ENCODE assay signal across 26 mouse cellular contexts in the genomic region with DNA sequence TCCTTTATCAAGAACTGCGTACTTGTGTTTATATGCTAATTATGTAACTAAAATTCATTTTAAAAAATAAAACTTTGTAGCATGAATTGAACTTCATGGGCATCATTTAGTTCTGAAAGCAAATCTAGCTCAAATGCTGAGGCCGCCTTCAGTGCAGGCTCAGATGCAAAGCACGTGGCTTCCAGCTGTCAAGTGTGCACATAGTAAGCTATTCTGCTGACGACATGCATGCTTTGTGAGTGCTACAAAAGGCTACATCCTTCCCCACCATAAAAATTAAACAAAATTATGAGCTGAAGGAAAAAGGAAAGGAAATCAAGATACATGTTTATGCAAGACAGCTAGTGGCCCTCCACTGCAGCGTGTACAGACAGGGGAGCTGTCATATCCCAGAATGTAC.
DNase-seq lines count a peak whose midpoint lies in the region; ATAC-seq lines count a peak whose summit lies in the region.
"Had no signal": no experiment of that assay in that cellular context is flagged by ENCODE, and none has a peak within 500 bp of the region (broad histone marks: within the 10 kb centered on the region; RNA-seq: fewer than 3 reads in every experiment).

No protein-coding gene starts in this region.

- 76% methylated on average over 5 of the region's 5 CpGs for whole genome bisulfite sequencing in forebrain, embryonic 15.5 days
- 86% methylated on average over 5 of the region's 5 CpGs for WGBS in forebrain, embryonic 10.5 days
- 73% methylated on average over 5 of the region's 5 CpGs for WGBS in midbrain, embryonic 14.5 days
- WGBS in midbrain, embryonic 13.5 days: 77% methylated on average over 5 of the region's 5 CpGs
- 72% methylated on average over 5 of the region's 5 CpGs for WGBS in kidney, embryonic 16.5 days

- H3K9ac ChIP-seq in forebrain, embryonic 15.5 days (replicated peaks): no peak overlapping the region
- no peak overlapping the region for H3K9ac ChIP-seq in midbrain, embryonic 14.5 days (replicated peaks; ENCODE audit: low read length)
- H3K9ac ChIP-seq in midbrain, embryonic 13.5 days (replicated peaks): no peak overlapping the region
- no peak overlapping the region for H3K9ac ChIP-seq in kidney, embryonic 16.5 days (replicated peaks; ENCODE audit: low read length)
- H3K9ac ChIP-seq: embryonic facial prominence, embryonic 13.5 days; heart, embryonic 12.5 days; heart, embryonic 15.5 days; hindbrain, embryonic 13.5 days; intestine, embryonic 15.5 days had no signal

- H3K36me3 ChIP-seq in forebrain, embryonic 15.5 days: no peaks in the 10 kb centered on the region
- no peaks in the 10 kb centered on the region for H3K36me3 ChIP-seq in forebrain, embryonic 10.5 days (replicated peaks)
- no peaks in the 10 kb centered on the region for H3K36me3 ChIP-seq in midbrain, embryonic 14.5 days (ENCODE audit: control insufficient read depth, insufficient read depth, low read length)
- no peaks in the 10 kb centered on the region for H3K36me3 ChIP-seq in midbrain, embryonic 13.5 days
- H3K36me3 ChIP-seq in kidney, embryonic 16.5 days (ENCODE audit: insufficient read depth, low read length): no peaks in the 10 kb centered on the region
- H3K36me3 ChIP-seq: embryonic facial prominence, embryonic 13.5 days; heart, embryonic 12.5 days; heart, embryonic 15.5 days; hindbrain, embryonic 10.5 days; hindbrain, embryonic 13.5 days; intestine, embryonic 15.5 days had no signal

- no peak overlapping the region for H3K4me2 ChIP-seq in forebrain, embryonic 15.5 days (replicated peaks)
- no peak overlapping the region for H3K4me2 ChIP-seq in midbrain, embryonic 14.5 days (ENCODE audit: low read length)
- no peak overlapping the region for H3K4me2 ChIP-seq in midbrain, embryonic 13.5 days (replicated peaks)
- H3K4me2 ChIP-seq in kidney, embryonic 16.5 days (replicated peaks; ENCODE audit: low read depth, low read length): no peak overlapping the region
- H3K4me2 ChIP-seq: embryonic facial prominence, embryonic 13.5 days; heart, embryonic 12.5 days; heart, embryonic 15.5 days; hindbrain, embryonic 13.5 days; intestine, embryonic 15.5 days had no signal

- H3K4me3 ChIP-seq in forebrain, embryonic 15.5 days: no peak overlapping the region
- H3K4me3 ChIP-seq in forebrain, embryonic 10.5 days: no peak overlapping the region
- no peak overlapping the region for H3K4me3 ChIP-seq in midbrain, embryonic 14.5 days (replicated peaks; ENCODE audit: low read depth, low read length)
- no peak overlapping the region for H3K4me3 ChIP-seq in midbrain, embryonic 13.5 days (replicated peaks)
- H3K4me3 ChIP-seq in kidney, embryonic 16.5 days (ENCODE audit: low read length): no peak overlapping the region
- H3K4me3 ChIP-seq: embryonic facial prominence, embryonic 13.5 days; heart, embryonic 12.5 days; heart, embryonic 15.5 days; hindbrain, embryonic 10.5 days; hindbrain, embryonic 13.5 days; intestine, embryonic 15.5 days had no signal

- no peaks in the 10 kb centered on the region for H3K9me3 ChIP-seq in forebrain, embryonic 15.5 days
- no peaks in the 10 kb centered on the region for H3K9me3 ChIP-seq in forebrain, embryonic 10.5 days
- no peaks in the 10 kb centered on the region for H3K9me3 ChIP-seq in midbrain, embryonic 14.5 days (ENCODE audit: control insufficient read depth, low read length)
- no peaks in the 10 kb centered on the region for H3K9me3 ChIP-seq in midbrain, embryonic 13.5 days
- no peaks in the 10 kb centered on the region for H3K9me3 ChIP-seq in kidney, embryonic 16.5 days (ENCODE audit: low read length)
- H3K9me3 ChIP-seq: embryonic facial prominence, embryonic 13.5 days; heart, embryonic 12.5 days; heart, embryonic 15.5 days; hindbrain, embryonic 10.5 days; hindbrain, embryonic 13.5 days; intestine, embryonic 15.5 days had no signal

- no peaks in the 10 kb centered on the region for H3K27me3 ChIP-seq in forebrain, embryonic 15.5 days
- H3K27me3 ChIP-seq in forebrain, embryonic 10.5 days (ENCODE audit: poor library complexity, severe bottlenecking): no peaks in the 10 kb centered on the region
- H3K27me3 ChIP-seq in midbrain, embryonic 14.5 days (ENCODE audit: control insufficient read depth, insufficient read depth, low read length): no peaks in the 10 kb centered on the region
- H3K27me3 ChIP-seq in midbrain, embryonic 13.5 days: no peaks in the 10 kb centered on the region
- H3K27me3 ChIP-seq in kidney, embryonic 16.5 days (ENCODE audit: insufficient read depth, low read length): no peaks in the 10 kb centered on the region
- H3K27me3 ChIP-seq: embryonic facial prominence, embryonic 13.5 days; heart, embryonic 12.5 days; heart, embryonic 15.5 days; hindbrain, embryonic 13.5 days; intestine, embryonic 15.5 days had no signal

- no peaks in the 10 kb centered on the region for H3K4me1 ChIP-seq in forebrain, embryonic 15.5 days
- no peaks in the 10 kb centered on the region for H3K4me1 ChIP-seq in forebrain, embryonic 10.5 days
- H3K4me1 ChIP-seq in midbrain, embryonic 14.5 days (ENCODE audit: control insufficient read depth, insufficient read depth, low read length): no peaks in the 10 kb centered on the region
- no peaks in the 10 kb centered on the region for H3K4me1 ChIP-seq in midbrain, embryonic 13.5 days (replicated peaks)
- no peaks in the 10 kb centered on the region for H3K4me1 ChIP-seq in kidney, embryonic 16.5 days (ENCODE audit: insufficient read depth, low read length)
- H3K4me1 ChIP-seq: embryonic facial prominence, embryonic 13.5 days; heart, embryonic 12.5 days; heart, embryonic 15.5 days; hindbrain, embryonic 10.5 days; hindbrain, embryonic 13.5 days; intestine, embryonic 15.5 days had no signal

- no peak for DNase-seq in forebrain, embryonic 10.5 days (ENCODE audit: extremely low spot score, low spot score)
- peak; percentile 4 for DNase-seq in midbrain, embryonic 14.5 days
- peak; percentile 4 for DNase-seq in brain, adult 2 months (ENCODE audit: low read depth, low spot score)
- DNase-seq: adrenal gland, adult 8-10 months; adrenal gland, postnatal 25 days; cerebellum, adult 11 months; cerebellum, adult 2 months; cerebellum, adult 9-11 months; cerebellum, postnatal 25 days; gastrocnemius, postnatal 25 days; heart, adult 18-20 months; heart, postnatal 10 days; heart, postnatal 36 days; kidney, adult 11 months had no signal

- ATAC-seq in forebrain, embryonic 15.5 days (replicated peaks): 0 out of 2 replicates have a peak, but pooled peaks have one; percentile 46
- ATAC-seq in midbrain, embryonic 14.5 days (ENCODE audit: low FRiP score, low TSS enrichment): no peak
- ATAC-seq in midbrain, embryonic 13.5 days: no peak
- ATAC-seq in kidney, embryonic 16.5 days (ENCODE audit: low FRiP score, low TSS enrichment): no peak
- ATAC-seq: activated CD4-positive, CD25-positive, alpha-beta regulatory T cell, adult 4 months; CD4-positive, CD25-positive, alpha-beta regulatory T cell, adult 4 months; hindbrain, embryonic 16.5 days; intestine, embryonic 15.5 days had no signal

- H3K27ac ChIP-seq in forebrain, embryonic 15.5 days (replicated peaks): no peak overlapping the region
- H3K27ac ChIP-seq in forebrain, embryonic 10.5 days: no peak overlapping the region
- no peak overlapping the region for H3K27ac ChIP-seq in midbrain, embryonic 14.5 days (replicated peaks; ENCODE audit: low read depth, low read length)
- no peak overlapping the region for H3K27ac ChIP-seq in midbrain, embryonic 13.5 days
- no peak overlapping the region for H3K27ac ChIP-seq in kidney, embryonic 16.5 days (ENCODE audit: low read length)
- H3K27ac ChIP-seq: embryonic facial prominence, embryonic 13.5 days; heart, embryonic 15.5 days; hindbrain, embryonic 10.5 days; hindbrain, embryonic 13.5 days; intestine, embryonic 15.5 days had no signal
